In genomic region chr8:125504605-125505257, GRCm38 (mm10) we compare ENCODE assay signal across 9 mouse cellular contexts.
DNase-seq lines count a peak whose midpoint lies in the region; ATAC-seq lines count a peak whose summit lies in the region.
"Had no signal": no experiment of that assay in that cellular context is flagged by ENCODE, and none has a peak within 500 bp of the region (broad histone marks: within the 10 kb centered on the region; RNA-seq: fewer than 3 reads in every experiment).

No protein-coding gene starts in this region.

- 0 out of 2 replicates have a peak, but pooled peaks cover 3% of the 10 kb centered on the region for H3K36me3 ChIP-seq in heart, embryonic 12.5 days
- H3K36me3 ChIP-seq in heart, embryonic 11.5 days (ENCODE audit: control insufficient read depth, insufficient read depth, low read length) = no peaks in the 10 kb centered on the region
- H3K36me3 ChIP-seq in liver, embryonic 11.5 days (ENCODE audit: control insufficient read depth, insufficient read depth, low read length) = no peaks in the 10 kb centered on the region

- H3K9me3 ChIP-seq in heart, embryonic 12.5 days (replicated peaks) = no peaks in the 10 kb centered on the region
- H3K9me3 ChIP-seq in heart, embryonic 11.5 days (replicated peaks; ENCODE audit: control insufficient read depth, low read length) = no peaks in the 10 kb centered on the region
- H3K9me3 ChIP-seq in liver, embryonic 11.5 days (ENCODE audit: control insufficient read depth, low read length) = no peaks in the 10 kb centered on the region

- H3K9ac ChIP-seq in heart, embryonic 12.5 days = peak overlapping the region; percentile 16; the same call in 1 of the 2 replicates
- H3K9ac ChIP-seq in heart, embryonic 11.5 days (ENCODE audit: low read depth, low read length) = no peak overlapping the region
- no peak overlapping the region for H3K9ac ChIP-seq in liver, embryonic 11.5 days (ENCODE audit: low read depth, low read length)

- H3K4me2 ChIP-seq in heart, embryonic 12.5 days = no peak overlapping the region
- no peak overlapping the region for H3K4me2 ChIP-seq in heart, embryonic 11.5 days
- H3K4me2 ChIP-seq in liver, embryonic 11.5 days = no peak overlapping the region

- DNase-seq in thymus, postnatal 14 days = peak; percentile 55
- no peak for DNase-seq in thymus, postnatal 0 days (ENCODE audit: low spot score)
- DNase-seq in liver, embryonic 11.5 days (ENCODE audit: low spot score) = no peak
- DNase-seq in yolk sac, embryonic 10.5 days (ENCODE audit: low spot score) = peak; percentile 60
- DNase-seq in urinary bladder, postnatal 14 days (ENCODE audit: low spot score) = no peak
- no peak for DNase-seq in layer of hippocampus, adult 9-10 months (ENCODE audit: low spot score)
- DNase-seq: gastrocnemius, postnatal 25 days had no signal

- H3K27me3 ChIP-seq in heart, embryonic 12.5 days (replicated peaks) = no peaks in the 10 kb centered on the region
- no peaks in the 10 kb centered on the region for H3K27me3 ChIP-seq in heart, embryonic 11.5 days (ENCODE audit: control insufficient read depth, insufficient read depth, low read length)
- no peaks in the 10 kb centered on the region for H3K27me3 ChIP-seq in liver, embryonic 11.5 days (replicated peaks; ENCODE audit: control insufficient read depth, insufficient read depth, low read length)

- H3K4me1 ChIP-seq in heart, embryonic 12.5 days (replicated peaks) = peaks cover 87% of the 10 kb centered on the region
- H3K4me1 ChIP-seq in heart, embryonic 11.5 days (ENCODE audit: control insufficient read depth, insufficient read depth, low read length) = peaks cover 73% of the 10 kb centered on the region
- 0 out of 2 replicates have a peak, but pooled peaks cover 16% of the 10 kb centered on the region for H3K4me1 ChIP-seq in liver, embryonic 11.5 days (replicated peaks; ENCODE audit: control insufficient read depth, insufficient read depth, low read length)

- ATAC-seq in heart, embryonic 12.5 days (ENCODE audit: insufficient number of reproducible peaks, low FRiP score) = no peak
- no peak for ATAC-seq in heart, embryonic 11.5 days (replicated peaks; ENCODE audit: insufficient number of reproducible peaks, low FRiP score, low TSS enrichment)
- peak; percentile 49; the same call in 1 of the 2 replicates for ATAC-seq in liver, embryonic 11.5 days (replicated peaks; ENCODE audit: low FRiP score)

- H3K27ac ChIP-seq in heart, embryonic 12.5 days (ENCODE audit: poor library complexity, severe bottlenecking) = no peak overlapping the region
- H3K27ac ChIP-seq in heart, embryonic 11.5 days (ENCODE audit: low read depth, low read length) = no peak overlapping the region
- no peak overlapping the region for H3K27ac ChIP-seq in liver, embryonic 11.5 days (ENCODE audit: low read depth, low read length)

- no peak overlapping the region for H3K4me3 ChIP-seq in heart, embryonic 12.5 days
- no peak overlapping the region for H3K4me3 ChIP-seq in heart, embryonic 11.5 days (ENCODE audit: low read depth, low read length)
- no peak overlapping the region for H3K4me3 ChIP-seq in liver, embryonic 11.5 days (ENCODE audit: low read depth, low read length)

- 36% methylated on average over 6 of the region's 6 CpGs for WGBS in heart, embryonic 12.5 days
- 37% methylated on average over 6 of the region's 6 CpGs for WGBS in heart, embryonic 11.5 days (ENCODE audit: insufficient replicate concordance)
- WGBS in liver, embryonic 11.5 days = 47% methylated on average over 6 of the region's 6 CpGs

Comparison
In these comparisons a context has a peak if more than half of its experiments do, and no peak if none do; other contexts are left out.
1. DNase-seq: peak in thymus, postnatal 14 days (single experiment) and yolk sac, embryonic 10.5 days (single experiment); none in thymus, postnatal 0 days (single experiment), liver, embryonic 11.5 days (single experiment), urinary bladder, postnatal 14 days (single experiment) and layer of hippocampus, adult 9-10 months (single experiment).